Mouse (Mus musculus) C2C12 (cell line): ENCODE measurements around the gene Nfyb.

ENCODE experiments used
- CTCF ChIP-seq: IDR thresholded peaks from one replicate; pipeline ENCODE4 v1.5.1; 2011; ENCODE audit not compliant: control insufficient read depth, insufficient read depth, insufficient read length
- MYOD1 ChIP-seq: IDR thresholded peaks from one replicate; pipeline ENCODE4 v1.6.1; 2011; ENCODE audit warnings: low read depth; ENCODE audit not compliant: control insufficient read depth, insufficient read length
- USF1 ChIP-seq: IDR thresholded peaks from one replicate; pipeline ENCODE4 v1.6.1; 2011; ENCODE audit warnings: low read depth, mild to moderate bottlenecking, control low read depth, moderate library complexity

DNA sequence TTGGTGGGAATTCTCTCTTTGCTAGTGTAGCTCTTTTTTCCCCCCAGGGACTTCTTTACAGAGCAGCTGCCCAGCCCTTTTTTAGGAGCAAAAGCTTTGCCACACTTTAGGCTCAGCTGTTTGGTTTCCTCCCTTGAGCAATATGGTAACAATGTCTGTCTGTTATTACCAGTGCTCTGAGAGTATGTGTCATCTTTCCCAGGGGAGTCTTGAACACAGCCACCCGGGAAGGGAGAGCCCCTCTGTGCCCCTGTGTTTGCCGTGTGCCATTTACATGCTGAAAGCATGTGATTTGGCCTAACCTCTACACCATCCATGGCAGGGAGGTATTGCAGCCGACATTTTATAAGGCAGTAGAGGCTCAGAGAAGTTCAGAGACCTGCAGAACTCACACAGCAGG, 40.5 kb upstream of the Nfyb start:
- TF ChIP-seq USF1 (no peak), MYOD1 (peak; percentile 58), CTCF (no peak)
